Comparison of ENCODE assay signal across 8 mouse cellular contexts in genomic region chr8:11616294-11616693, GRCm38 (mm10). TPM values are rescaled to one million over a fixed set of nuclear protein-coding genes. Genes with fewer than 3 reads are reported as not detected.
DNase-seq lines count a peak whose midpoint lies in the region; ATAC-seq and TF ChIP-seq lines count a peak whose summit lies in the region.

No protein-coding gene starts in this region.

- no peak overlapping the region for H3K9ac ChIP-seq in heart, adult 2 months (ENCODE audit: low read depth, low read length)
- no peak overlapping the region for H3K9ac ChIP-seq in heart, embryonic 12.5 days

- H3K9me3 ChIP-seq in heart, embryonic 12.5 days (replicated peaks): no peaks in the 10 kb centered on the region

- TF ChIP-seq CTCF in heart, adult 2 months (IDR thresholded peaks at IDR 0.05): peak; percentile 82
- peak; percentile 84 for TF ChIP-seq CTCF in brain, embryonic 14.5 days (IDR thresholded peaks at IDR 0.05; ENCODE audit: borderline replicate concordance, extremely low read depth, insufficient read depth, insufficient read length)
- TF ChIP-seq CTCF in embryonic fibroblast, embryonic 13.5 days (IDR thresholded peaks at IDR 0.05; ENCODE audit: borderline replicate concordance, insufficient read depth, low read length): peak; percentile 54; the same call in 1 of the 2 replicates

- intact Hi-C loops in heart, adult 2 months (cut with DNase I): loop anchor here (5.0 kb wide), 1 partner anchor 109 kb away; no protein-coding TSS in a partner anchor

- H3K4me2 ChIP-seq in heart, embryonic 12.5 days: no peak overlapping the region

- TF ChIP-seq POLR2A in heart, adult 2 months (IDR thresholded peaks at IDR 0.05; ENCODE audit: insufficient read depth, low read depth, low read length): no peak
- TF ChIP-seq POLR2A in brain, embryonic 14.5 days (IDR thresholded peaks at IDR 0.05; ENCODE audit: borderline replicate concordance, extremely low read depth, insufficient read depth, insufficient read length, poor library complexity, severe bottlenecking): no peak
- TF ChIP-seq POLR2A in embryonic fibroblast, embryonic 13.5 days (IDR thresholded peaks at IDR 0.05; ENCODE audit: low read depth, low read length): no peak

- H3K27ac ChIP-seq in heart, adult 2 months: no peak overlapping the region
- no peak overlapping the region for H3K27ac ChIP-seq in heart, embryonic 12.5 days (ENCODE audit: poor library complexity, severe bottlenecking)
- H3K27ac ChIP-seq in embryonic fibroblast, embryonic 13.5 days (ENCODE audit: insufficient read depth, low read length): no peak overlapping the region

- no peak for ATAC-seq in heart, embryonic 12.5 days (ENCODE audit: insufficient number of reproducible peaks, low FRiP score)

- no peak overlapping the region for H3K4me3 ChIP-seq in heart, adult 2 months
- H3K4me3 ChIP-seq in heart, embryonic 12.5 days: no peak overlapping the region
- H3K4me3 ChIP-seq in embryonic fibroblast, embryonic 13.5 days (ENCODE audit: insufficient read depth, low read length): no peak overlapping the region

- WGBS in heart, adult 2 months: 0% methylated on average over 1 of the region's 1 CpGs
- WGBS in heart, embryonic 12.5 days: 10% methylated on average over 1 of the region's 1 CpGs

- TF ChIP-seq EP300 in heart, adult 2 months (IDR thresholded peaks at IDR 0.05; ENCODE audit: insufficient read depth, low read depth, low read length): peak; percentile 71; the same call in 1 of the 2 replicates

- no peaks in the 10 kb centered on the region for H3K4me1 ChIP-seq in heart, adult 2 months (ENCODE audit: control insufficient read depth, insufficient read depth, low read length)
- no peaks in the 10 kb centered on the region for H3K4me1 ChIP-seq in heart, embryonic 12.5 days (replicated peaks)
- H3K4me1 ChIP-seq in embryonic fibroblast, embryonic 13.5 days (ENCODE audit: control insufficient read depth, insufficient read depth, low read length): no peaks in the 10 kb centered on the region

- H3K27me3 ChIP-seq in heart, adult 2 months (ENCODE audit: control insufficient read depth, insufficient read depth, low read length): no peaks in the 10 kb centered on the region
- H3K27me3 ChIP-seq in heart, embryonic 12.5 days (replicated peaks): no peaks in the 10 kb centered on the region

- peak; percentile 18 to 65 for DNase-seq in heart, adult 2 months
- peak; percentile 67 for DNase-seq in CD4-positive, CD25-positive, alpha-beta regulatory T cell, adult 2 months (ENCODE audit: low read depth, low spot score)
- peak; percentile 41 for DNase-seq in brain, embryonic 14.5 days (ENCODE audit: low read depth)
- DNase-seq in kidney, postnatal 10 days: peak; percentile 69
- peak; percentile 67 for DNase-seq in lung, postnatal 14 days
- DNase-seq in spleen, adult 12 weeks (ENCODE audit: low spot score): peak; percentile 14

- no peaks in the 10 kb centered on the region for H3K79me2 ChIP-seq in heart, adult 2 months (replicated peaks; ENCODE audit: control insufficient read depth, insufficient read depth, low read length)

- peaks cover 5% of the 10 kb centered on the region for H3K36me3 ChIP-seq in heart, adult 2 months (ENCODE audit: control insufficient read depth, insufficient read depth, low read length)
- peaks cover 85% of the 10 kb centered on the region for H3K36me3 ChIP-seq in heart, embryonic 12.5 days

RNA-seq across cellular contexts. Expression of gene Ankrd10, which starts 19.3 kb away (rescaled TPM):
- 10 to 100 TPM; 19.3 to 21.5 TPM for total RNA-seq in heart, adult 2 months (2021)
- polyA plus RNA-seq in heart, adult 2 months (2012; rRNA removed): 39.9 and 57.5 TPM in 2 replicates
- polyA plus RNA-seq in heart, embryonic 12.5 days (2016; fragmentation: Nextera tagmentation; extraction: Ambion mirVana): 70.6 and 71.7 TPM in 2 replicates
- polyA plus RNA-seq in brain, embryonic 14.5 days (2012; rRNA removed): 151 and 230 TPM in 2 replicates
- 31.2 and 39.4 TPM in 2 replicates for polyA plus RNA-seq in embryonic fibroblast, embryonic 13.5 days (2011; ENCODE audit: insufficient read length, low read depth, missing spikeins)

Comparison
In these comparisons a context has a peak if more than half of its experiments do, and no peak if none do; other contexts are left out.
1. DNase-seq: peak in every context shown above with its lines; median percentile 69 in kidney, postnatal 10 days; 67 in CD4-positive, CD25-positive, alpha-beta regulatory T cell, adult 2 months; 67 in lung, postnatal 14 days; 42 in heart, adult 2 months; 41 in brain, embryonic 14.5 days; 14 in spleen, adult 12 weeks.